Mouse (Mus musculus) retina, embryonic 14.5 days (tissue): Measurements from ENCODE around the gene Gm30191.
"Not testable (repeated sequence)": the region's sequence is repeated elsewhere in the genome, so short reads cannot be mapped to it uniquely, and the experiment has no call there.

Experiments used
- DNase-seq: peaks from one replicate; pipeline ENCODE4 v3.0.0-alpha.2; 2015; ENCODE audit warnings: low spot score

The Gm30191 gene

DNA sequence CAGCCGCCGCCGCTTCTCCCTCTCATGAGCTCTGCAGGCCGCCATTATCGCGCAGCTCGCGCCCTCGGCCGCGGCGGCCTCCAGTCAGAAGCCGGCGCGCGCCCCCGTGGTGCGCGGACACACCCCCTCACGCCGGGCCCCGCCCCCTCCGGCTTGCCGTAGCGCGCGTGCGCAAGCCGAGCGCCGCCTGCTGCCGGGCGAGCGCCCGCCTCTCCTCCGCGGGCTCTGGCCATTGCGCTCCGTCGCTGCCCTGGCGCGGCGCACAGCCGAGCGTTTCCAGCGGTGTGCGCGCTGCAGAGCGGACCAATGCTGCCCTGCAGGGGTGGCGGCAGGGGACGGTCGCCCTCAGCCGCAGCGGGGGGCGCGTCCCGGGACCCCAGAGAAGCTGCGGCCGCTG lies 40.4 kb downstream of the Gm30191 start:
- DNase-seq, result peak; percentile 96

DNA sequence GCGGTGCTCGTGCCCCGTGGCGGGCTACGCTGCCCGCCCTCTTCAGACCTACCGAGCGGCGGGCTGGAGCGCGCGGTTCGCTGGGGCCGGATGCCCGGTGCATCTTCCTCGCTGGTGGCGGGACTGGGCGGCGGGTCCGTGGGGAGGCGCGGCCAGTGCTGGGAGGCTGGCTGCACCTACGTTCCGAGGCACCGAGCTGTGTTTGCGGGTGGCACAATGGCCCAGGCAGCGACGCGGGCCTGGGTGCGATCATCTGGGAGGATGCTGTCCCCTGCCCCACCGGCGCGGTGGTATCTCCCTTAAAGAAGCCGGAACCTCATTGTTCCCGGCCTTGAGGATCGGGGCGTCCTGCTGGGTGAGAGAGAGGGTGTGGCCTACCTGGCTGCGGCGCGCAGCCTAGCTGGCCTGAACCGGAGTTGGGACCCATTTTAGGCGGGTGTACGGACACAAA lies 40.9 kb downstream of the Gm30191 start, which contains the start of gene Pdik1l:
TSS of gene Pdik1l (minus strand) at position 321 of the 451 bp plus-strand sequence.
- DNase-seq, result peak; percentile 83

- no peak for DNase-seq
Observed at GRCm38 (mm10) chr4:134288397-134289256, 41.9 kb downstream of the Gm30191 start.

DNA sequence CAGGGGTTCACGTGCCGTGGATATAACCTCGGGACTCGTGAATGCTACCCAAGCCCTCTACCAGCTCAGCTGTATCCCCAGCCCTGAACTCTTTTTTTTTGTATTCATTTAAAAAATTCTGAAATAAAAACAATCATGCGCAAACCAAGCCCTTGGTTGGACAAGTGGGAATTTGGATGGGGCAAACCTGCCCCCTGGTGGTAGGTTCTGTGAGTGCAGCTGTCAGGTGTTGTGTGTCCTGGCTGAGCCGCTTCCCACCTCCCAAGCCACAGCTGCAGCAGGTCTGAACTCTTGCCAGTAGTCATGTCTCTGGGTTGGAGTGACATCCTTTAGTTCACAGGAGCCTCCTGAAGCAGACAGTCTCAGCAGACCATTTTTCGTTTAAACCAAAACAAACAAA lies 45.3 kb downstream of the Gm30191 start:
- DNase-seq, result peak; percentile 92

DNA sequence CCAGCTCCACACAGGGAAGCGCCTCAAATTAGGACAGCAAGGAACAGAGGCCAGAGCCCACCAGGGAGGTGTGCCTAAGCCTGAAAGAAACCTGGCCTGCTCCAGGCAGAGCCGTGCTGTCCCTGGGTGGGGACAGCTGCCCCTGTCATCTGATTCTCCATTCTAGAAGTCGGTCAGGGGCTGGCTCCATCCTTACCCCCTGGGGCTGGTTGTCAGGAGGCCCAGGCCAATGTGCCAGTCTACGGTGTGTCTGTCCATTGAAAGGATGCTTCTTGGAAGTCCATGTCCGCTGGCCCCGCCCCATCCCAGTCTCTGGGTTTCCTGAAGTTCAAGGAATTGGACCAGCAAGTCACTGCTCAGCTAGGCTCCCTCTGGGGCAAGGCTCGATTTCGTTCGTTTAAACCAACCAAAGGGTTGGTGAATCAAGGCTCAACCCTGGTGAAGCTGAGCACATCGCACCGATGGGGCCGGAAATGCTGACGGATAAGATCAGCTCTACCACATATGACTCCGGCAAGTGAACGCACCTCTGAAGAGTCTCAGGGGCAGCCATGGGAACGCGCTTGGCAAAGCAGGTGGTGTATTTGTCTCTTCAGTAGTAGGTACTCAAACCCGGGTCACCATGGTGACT lies 46.4 kb downstream of the Gm30191 start:
- no peak for DNase-seq

GRCm38 (mm10) chr4:134293692-134294163 lies 47.0 kb downstream of the Gm30191 start:
- no peak for DNase-seq

- DNase-seq, result not testable (repeated sequence)
Observed at GRCm38 (mm10) chr4:134296096-134296495, 49.4 kb downstream of the Gm30191 start.

DNA sequence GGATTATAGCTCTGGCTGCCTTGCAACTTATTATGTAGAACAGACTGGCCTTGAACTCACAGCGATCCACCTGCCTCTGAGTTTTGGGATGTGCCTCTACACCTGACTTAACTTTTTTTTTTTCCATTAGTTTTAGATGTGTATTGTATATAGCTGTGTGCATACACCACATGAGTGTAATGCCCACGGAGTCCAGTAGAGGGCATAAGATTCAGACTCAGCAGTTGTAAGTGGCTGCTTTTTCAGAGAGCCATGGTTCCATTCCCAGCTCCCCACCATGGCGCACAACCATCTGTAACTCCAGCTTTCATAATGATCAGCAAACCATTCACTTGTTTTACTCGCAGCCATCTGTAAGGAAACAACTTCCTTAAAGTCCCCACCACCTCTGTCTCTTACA lies 49.8 kb downstream of the Gm30191 start:
- no peak for DNase-seq

DNA sequence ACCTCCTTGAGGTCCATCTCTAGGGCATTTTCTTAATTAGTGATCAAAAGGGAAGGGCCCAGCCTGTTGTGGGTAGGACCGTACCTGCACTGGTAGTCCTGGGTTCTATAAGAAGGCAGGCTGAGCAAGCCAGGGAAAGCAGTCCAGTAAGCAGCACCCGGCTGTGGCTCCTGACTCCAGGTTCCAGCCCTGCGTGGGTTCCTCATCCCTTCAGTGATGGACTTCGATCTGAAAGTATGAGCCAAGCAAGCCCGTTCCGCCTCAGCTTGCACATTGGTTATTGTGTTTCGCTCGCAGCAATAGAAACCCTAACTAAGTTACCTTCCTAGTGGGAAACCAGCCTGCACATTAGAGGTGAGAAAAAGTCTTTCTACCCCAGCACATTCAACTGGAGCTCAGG lies 50.6 kb downstream of the Gm30191 start:
- DNase-seq, result no peak

GRCm38 (mm10) chr4:134298626-134299497 lies 52.1 kb downstream of the Gm30191 start:
- no peak for DNase-seq

- DNase-seq, result no peak
Observed at GRCm38 (mm10) chr4:134299498-134299810, 52.7 kb downstream of the Gm30191 start.
